Mouse (Mus musculus): ENCODE results near the gene Fgfr4.

- TF ChIP-seq CTCF (conservative IDR thresholded peaks at IDR 0.05; ENCODE audit: low read length) (no peak), NANOG (IDR thresholded peaks at IDR 0.05; ENCODE audit: borderline replicate concordance, low read length) (no peak)
Measured at GRCm38 (mm10) chr13:55183382-55183781, 30.9 kb downstream of the Fgfr4 start.
